Mouse (Mus musculus) thymus, adult 18-20 months (tissue): ENCODE measurements around the gene Matn4.
"Not testable (repeated sequence)": the region's sequence is repeated elsewhere in the genome, so short reads cannot be mapped to it uniquely, and the experiment has no call there.

Experiments used
- DNase-seq, 2 experiments: peaks; one replicate each; pipeline ENCODE4 v3.0.0; 2022; ENCODE audit warnings: mixed read lengths in 2 of 2

The Matn4 gene

GRCm38 (mm10) chr2:164366947-164367346 is 38.0 kb downstream of the Matn4 start:
- no peak for DNase-seq

GRCm38 (mm10) chr2:164360974-164361657 is 43.8 kb downstream of the Matn4 start:
- DNase-seq = no peak

- no peak for DNase-seq
Observed at GRCm38 (mm10) chr2:164359668-164360067, 45.3 kb downstream of the Matn4 start.

- no peak for DNase-seq
Observed at GRCm38 (mm10) chr2:164359031-164359430, 45.9 kb downstream of the Matn4 start.

- no peak for DNase-seq
Observed at GRCm38 (mm10) chr2:164358373-164358772, 46.6 kb downstream of the Matn4 start.

GRCm38 (mm10) chr2:164356177-164356967 is 48.6 kb downstream of the Matn4 start:
- no peak for DNase-seq

- DNase-seq = no peak
Observed at GRCm38 (mm10) chr2:164353356-164353755, 51.6 kb downstream of the Matn4 start.

- DNase-seq = no peak
Observed at GRCm38 (mm10) chr2:164352697-164353096, 52.3 kb downstream of the Matn4 start.

- DNase-seq = no peak
Observed at GRCm38 (mm10) chr2:164348980-164349379, 56.0 kb downstream of the Matn4 start.

GRCm38 (mm10) chr2:164347697-164348096 is 57.3 kb downstream of the Matn4 start:
- DNase-seq = not testable (repeated sequence)

GRCm38 (mm10) chr2:164343732-164344131 is 61.2 kb downstream of the Matn4 start:
- not testable (repeated sequence) for DNase-seq
